Mouse (Mus musculus) kidney, embryonic 15.5 days (tissue): ENCODE data around the gene Ttll9. TPM values are rescaled to one million over a fixed set of nuclear protein-coding genes. Genes with fewer than 3 reads are reported as not detected.

Source experiments
- ATAC-seq: fragments of 200-750 bp; cut with Nextera tagmentation; replicated peaks from 2 replicates; pipeline ENCODE4 v1.8.0; 2017; ENCODE audit warnings: moderate TSS enrichment; ENCODE audit not compliant: low FRiP score
- H3K27ac ChIP-seq: fragments of 300-500 bp; sonication (generic); 2 replicates; pipeline ENCODE4 v1.5.1; 2015; ENCODE audit warnings: mild to moderate bottlenecking, inconsistent platforms
- H3K27me3 ChIP-seq: fragments of 300-500 bp; sonication (generic); 2 replicates; pipeline ENCODE4 v1.6.1; 2015; ENCODE audit warnings: inconsistent platforms
- H3K36me3 ChIP-seq: fragments of 300-500 bp; sonication (generic); 2 replicates; pipeline ENCODE4 v1.6.1; 2015; ENCODE audit warnings: inconsistent platforms
- H3K4me1 ChIP-seq: fragments of 300-500 bp; sonication (generic); 2 replicates; pipeline ENCODE4 v1.6.1; 2015; ENCODE audit warnings: inconsistent platforms
- H3K4me2 ChIP-seq: fragments of 300-500 bp; sonication (generic); 2 replicates; pipeline ENCODE4 v1.6.1; 2015; ENCODE audit warnings: moderate library complexity, mild to moderate bottlenecking, inconsistent platforms
- H3K4me3 ChIP-seq: fragments of 300-500 bp; sonication (generic); replicated peaks from 2 replicates; pipeline ENCODE4 v1.5.1; 2015; ENCODE audit warnings: mild to moderate bottlenecking, inconsistent platforms
- H3K9ac ChIP-seq: fragments of 300-500 bp; sonication (generic); 2 replicates; pipeline ENCODE4 v1.6.1; 2015; ENCODE audit warnings: mild to moderate bottlenecking, inconsistent platforms
- H3K9me3 ChIP-seq: fragments of 300-500 bp; sonication (generic); replicated peaks from 2 replicates; pipeline ENCODE4 v1.6.1; 2016; ENCODE audit warnings: inconsistent platforms
- WGBS: fragments of 180-500 bp; shearing (Covaris S2); methylation state at CpG from one replicate; pipeline ENCODE4 v1.1.7; 2015; ENCODE audit warnings: mixed read lengths; 5-methylcytosine and 5-hydroxymethylcytosine counted together
- polyA plus RNA-seq: library from polyadenylated mRNA; unstranded; fragments of >200 nt; fragmentation: Nextera tagmentation; extraction: Ambion mirVana; gene quantifications from 2 replicates; pipeline ENCODE4 v1.2.1, GENCODE M21; 2015

Gene Ttll9
- polyA plus RNA-seq, 1 experiment from 2014 or later, result 1.6 TPM

- H3K9me3 ChIP-seq, result no peaks in the 10 kb centered on the region
- H3K27ac ChIP-seq, result no peak overlapping the region
- no peak for ATAC-seq
- no peak overlapping the region for H3K4me2 ChIP-seq
- H3K4me3 ChIP-seq, result no peak overlapping the region
- peaks cover 17% of the 10 kb centered on the region; the same call in 1 of the 2 replicates for H3K27me3 ChIP-seq
- H3K36me3 ChIP-seq, result no peaks in the 10 kb centered on the region
- H3K4me1 ChIP-seq, result peaks cover 3% of the 10 kb centered on the region
- 90% methylated on average over 3 of the region's 3 CpGs for WGBS
- no peak overlapping the region for H3K9ac ChIP-seq
These were observed 57.1 kb downstream of the Ttll9 start for GRCm38 (mm10) chr2:153019355-153019754.

GRCm38 (mm10) chr2:153021163-153021562 lies 58.9 kb downstream of the Ttll9 start:
- Histone ChIP-seq H3K4me3 (no peak overlapping the region), H3K9ac (no peak overlapping the region), H3K9me3 (no peaks in the 10 kb centered on the region), H3K27me3 (peaks cover 26% of the 10 kb centered on the region; the same call in 1 of the 2 replicates), H3K36me3 (no peaks in the 10 kb centered on the region), H3K4me1 (no peaks in the 10 kb centered on the region), H3K4me2 (no peak overlapping the region), H3K27ac (no peak overlapping the region)
- 83% methylated on average over 3 of the region's 3 CpGs for WGBS
- ATAC-seq, result no peak

GRCm38 (mm10) chr2:153022855-153023254 lies 60.6 kb downstream of the Ttll9 start:
- H3K27me3 ChIP-seq, result peaks cover 34% of the 10 kb centered on the region
- no peaks in the 10 kb centered on the region for H3K9me3 ChIP-seq
- H3K36me3 ChIP-seq, result no peaks in the 10 kb centered on the region
- H3K4me1 ChIP-seq, result no peaks in the 10 kb centered on the region
- no peak overlapping the region for H3K27ac ChIP-seq
- H3K4me3 ChIP-seq, result no peak overlapping the region
- 47% methylated on average over 4 of the region's 4 CpGs for WGBS
- H3K4me2 ChIP-seq, result no peak overlapping the region
- ATAC-seq, result no peak
- H3K9ac ChIP-seq, result no peak overlapping the region

- Histone ChIP-seq H3K36me3 (no peaks in the 10 kb centered on the region), H3K27ac (no peak overlapping the region), H3K4me1 (no peaks in the 10 kb centered on the region), H3K4me2 (no peak overlapping the region), H3K4me3 (no peak overlapping the region), H3K27me3 (peaks cover 56% of the 10 kb centered on the region), H3K9ac (no peak overlapping the region), H3K9me3 (no peaks in the 10 kb centered on the region)
- WGBS, result 82% methylated on average over 7 of the region's 7 CpGs
- no peak for ATAC-seq
These were observed 63.8 kb downstream of the Ttll9 start for GRCm38 (mm10) chr2:153026052-153026451.

GRCm38 (mm10) chr2:153027501-153027900 lies 65.2 kb downstream of the Ttll9 start:
- H3K9me3 ChIP-seq, result no peaks in the 10 kb centered on the region
- ATAC-seq, result no peak
- H3K4me3 ChIP-seq, result no peak overlapping the region
- no peak overlapping the region for H3K4me2 ChIP-seq
- H3K9ac ChIP-seq, result no peak overlapping the region
- peaks cover 11% of the 10 kb centered on the region for H3K4me1 ChIP-seq
- H3K27ac ChIP-seq, result no peak overlapping the region
- H3K36me3 ChIP-seq, result no peaks in the 10 kb centered on the region
- WGBS, result 52% methylated on average over 4 of the region's 4 CpGs
- peaks cover 70% of the 10 kb centered on the region for H3K27me3 ChIP-seq

- no peaks in the 10 kb centered on the region for H3K36me3 ChIP-seq
- no peak overlapping the region for H3K27ac ChIP-seq
- H3K4me2 ChIP-seq, result no peak overlapping the region
- H3K4me1 ChIP-seq, result peaks cover 12% of the 10 kb centered on the region
- H3K9me3 ChIP-seq, result no peaks in the 10 kb centered on the region
- ATAC-seq, result no peak
- H3K9ac ChIP-seq, result no peak overlapping the region
- WGBS, result 18% methylated on average over 4 of the region's 4 CpGs
- H3K4me3 ChIP-seq, result no peak overlapping the region
- peaks cover 81% of the 10 kb centered on the region for H3K27me3 ChIP-seq
These were observed 68.1 kb downstream of the Ttll9 start for GRCm38 (mm10) chr2:153030422-153030821.

GRCm38 (mm10) chr2:153031126-153032082 lies 69.1 kb downstream of the Ttll9 start, which contains the start of gene Xkr7:
TSS of gene Xkr7 (plus strand) at chr2:153031852.
- peak; percentile 66 for ATAC-seq
- WGBS, result under 1% methylated on average over 53 of the region's 54 CpGs
- H3K4me2 ChIP-seq, result peak within 1 kb of the TSS; percentile 93
- H3K9ac ChIP-seq, result no peak within 1 kb of the TSS
- peaks cover 77% of the 10 kb centered on the region for H3K27me3 ChIP-seq
- H3K4me1 ChIP-seq, result peaks cover 12% of the 10 kb centered on the region
- peak within 1 kb of the TSS; percentile 50 for H3K4me3 ChIP-seq
- no peak within 1 kb of the TSS for H3K27ac ChIP-seq
- H3K36me3 ChIP-seq, result no peaks in the 10 kb centered on the region
- no peaks in the 10 kb centered on the region for H3K9me3 ChIP-seq

GRCm38 (mm10) chr2:153032083-153032842 lies 70.0 kb downstream of the Ttll9 start:
- ATAC-seq, result peak; percentile 87
- H3K27me3 ChIP-seq, result peaks cover 70% of the 10 kb centered on the region
- peak overlapping the region; percentile 93 for H3K4me2 ChIP-seq
- WGBS, result 1% methylated on average over 44 of the region's 58 CpGs
- H3K27ac ChIP-seq, result no peak overlapping the region
- no peaks in the 10 kb centered on the region for H3K36me3 ChIP-seq
- no peak overlapping the region for H3K9ac ChIP-seq
- H3K9me3 ChIP-seq, result no peaks in the 10 kb centered on the region
- H3K4me3 ChIP-seq, result peak overlapping the region; percentile 50
- H3K4me1 ChIP-seq, result peaks cover 12% of the 10 kb centered on the region

GRCm38 (mm10) chr2:153032973-153033372 lies 70.7 kb downstream of the Ttll9 start:
- Histone ChIP-seq H3K9ac (no peak overlapping the region), H3K9me3 (no peaks in the 10 kb centered on the region), H3K4me3 (no peak overlapping the region), H3K27me3 (peaks cover 63% of the 10 kb centered on the region), H3K4me1 (peaks cover 12% of the 10 kb centered on the region), H3K36me3 (no peaks in the 10 kb centered on the region), H3K4me2 (no peak overlapping the region), H3K27ac (no peak overlapping the region)
- ATAC-seq, result no peak
- 13% methylated on average over 4 of the region's 4 CpGs for WGBS

GRCm38 (mm10) chr2:153033545-153034230 lies 71.4 kb downstream of the Ttll9 start:
- no peak for ATAC-seq
- H3K9me3 ChIP-seq, result no peaks in the 10 kb centered on the region
- H3K4me3 ChIP-seq, result no peak overlapping the region
- no peak overlapping the region for H3K27ac ChIP-seq
- WGBS, result 79% methylated on average over 5 of the region's 5 CpGs
- no peak overlapping the region for H3K4me2 ChIP-seq
- H3K36me3 ChIP-seq, result no peaks in the 10 kb centered on the region
- peaks cover 59% of the 10 kb centered on the region for H3K27me3 ChIP-seq
- H3K4me1 ChIP-seq, result peaks cover 16% of the 10 kb centered on the region
- no peak overlapping the region for H3K9ac ChIP-seq

GRCm38 (mm10) chr2:153036690-153037089 lies 74.4 kb downstream of the Ttll9 start:
- Histone ChIP-seq H3K4me2 (no peak overlapping the region), H3K27me3 (peaks cover 29% of the 10 kb centered on the region), H3K9me3 (no peaks in the 10 kb centered on the region), H3K4me1 (peaks cover 12% of the 10 kb centered on the region), H3K36me3 (no peaks in the 10 kb centered on the region), H3K27ac (no peak overlapping the region), H3K4me3 (no peak overlapping the region), H3K9ac (no peak overlapping the region)
- 10% methylated on average over 2 of the region's 2 CpGs for WGBS
- no peak; the same call in 1 of the 2 replicates for ATAC-seq
